Mouse (Mus musculus) urinary bladder, adult 18-20 months (tissue): Measurements from ENCODE around the gene Crybb1.
A peak's percentile ranks its signal among the peaks of the same experiment; 100 is the strongest.

Experiments
- DNase-seq, 2 experiments: peaks; one replicate each; pipeline ENCODE4 v3.0.0; 2022; ENCODE audit warnings: low spot score in 2 of 2, mixed read lengths in 2 of 2

Crybb1 gene

DNA sequence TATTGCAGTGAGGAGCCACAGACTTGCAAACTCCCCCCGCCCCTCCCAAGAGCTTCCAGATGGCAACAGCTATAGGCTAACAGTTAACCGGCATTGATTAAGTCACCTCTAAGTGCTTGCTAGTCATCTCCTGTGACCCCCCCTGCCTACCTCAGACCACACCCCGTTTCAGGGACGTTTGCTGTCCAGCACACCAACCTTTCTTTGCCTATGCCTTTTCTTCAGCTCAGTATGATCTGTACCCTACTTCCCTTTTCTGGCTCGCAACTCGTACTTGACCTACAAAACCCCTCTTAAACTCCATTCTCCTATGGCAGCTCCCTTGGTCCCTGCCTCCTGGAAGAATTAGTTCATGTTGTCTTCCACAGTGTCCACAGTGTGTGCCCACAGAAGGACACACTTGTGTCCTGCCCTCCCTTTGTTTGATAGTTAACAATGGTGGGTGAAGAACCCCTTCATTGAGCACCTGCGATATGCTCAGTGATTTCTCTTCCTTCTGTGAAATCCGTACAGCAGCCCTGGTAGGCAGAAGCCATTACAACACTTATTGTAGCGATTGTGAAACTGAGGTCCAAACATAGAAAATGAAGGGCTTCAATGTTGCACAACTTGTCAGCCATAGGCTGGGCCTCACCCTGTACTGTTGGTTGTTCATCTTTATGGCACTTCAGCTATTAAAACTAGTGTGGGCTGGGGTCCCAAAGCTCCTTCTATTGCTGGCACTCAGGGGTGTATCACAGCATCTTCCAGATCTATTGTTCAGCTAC is 10.6 kb downstream of the Crybb1 start:
- DNase-seq = no peak

DNA sequence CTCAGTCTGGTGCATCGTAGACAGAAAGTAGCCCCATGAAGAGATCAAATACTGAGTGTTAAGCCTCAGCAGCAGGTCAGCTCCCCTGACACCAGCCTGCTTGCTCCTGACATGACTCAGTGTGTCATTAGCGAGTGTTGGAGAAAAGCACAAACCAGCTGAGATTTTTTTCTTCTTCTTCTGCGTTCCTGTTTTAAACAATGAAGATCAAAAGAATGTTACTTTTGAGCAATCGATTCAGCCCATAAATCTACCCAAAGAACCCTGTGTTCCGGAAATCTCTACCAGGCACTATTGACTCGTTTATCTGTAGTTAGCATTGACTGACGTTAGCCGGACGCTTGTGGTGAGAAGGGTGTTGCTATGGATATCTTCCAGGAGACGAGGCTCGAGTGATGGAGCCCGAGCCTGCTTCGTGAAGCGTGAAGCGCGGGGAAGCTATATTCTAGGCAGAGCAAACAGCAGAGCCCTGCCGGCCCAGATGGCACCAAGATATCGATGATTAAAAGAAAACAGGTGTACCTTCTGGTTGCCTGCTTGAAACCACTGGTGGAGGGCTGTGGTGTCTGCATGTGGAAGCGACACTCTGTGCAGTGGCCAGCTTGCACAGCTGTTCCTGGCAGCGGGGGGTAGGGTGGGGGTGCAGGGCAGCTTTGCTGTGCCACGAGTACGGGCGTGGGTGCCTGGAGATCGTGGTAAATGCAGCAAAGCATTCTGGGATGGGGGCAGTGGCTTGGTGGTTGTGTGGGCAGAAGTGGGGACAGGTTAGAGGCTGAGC is 15.3 kb downstream of the Crybb1 start:
- DNase-seq = no peak

DNA sequence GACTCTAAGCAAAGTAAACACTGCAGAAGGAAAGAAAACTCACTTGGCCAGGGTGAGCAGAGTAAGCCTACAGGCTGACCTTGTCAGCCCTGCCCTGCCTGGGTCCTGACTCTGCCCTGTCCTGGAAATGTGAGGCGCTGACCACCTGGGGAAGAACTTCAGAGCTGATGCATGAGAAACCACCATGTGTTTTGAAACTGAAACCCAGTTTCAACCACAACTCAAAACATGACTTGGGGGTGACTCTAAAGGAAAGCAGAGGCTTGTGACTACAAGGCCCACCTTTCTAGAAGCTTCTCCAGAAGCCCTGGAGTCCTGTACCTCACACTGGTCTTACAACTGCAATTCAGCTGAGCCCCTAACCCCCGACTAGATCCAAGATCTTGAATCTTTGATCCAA is 17.3 kb downstream of the Crybb1 start:
- DNase-seq = no peak

DNA sequence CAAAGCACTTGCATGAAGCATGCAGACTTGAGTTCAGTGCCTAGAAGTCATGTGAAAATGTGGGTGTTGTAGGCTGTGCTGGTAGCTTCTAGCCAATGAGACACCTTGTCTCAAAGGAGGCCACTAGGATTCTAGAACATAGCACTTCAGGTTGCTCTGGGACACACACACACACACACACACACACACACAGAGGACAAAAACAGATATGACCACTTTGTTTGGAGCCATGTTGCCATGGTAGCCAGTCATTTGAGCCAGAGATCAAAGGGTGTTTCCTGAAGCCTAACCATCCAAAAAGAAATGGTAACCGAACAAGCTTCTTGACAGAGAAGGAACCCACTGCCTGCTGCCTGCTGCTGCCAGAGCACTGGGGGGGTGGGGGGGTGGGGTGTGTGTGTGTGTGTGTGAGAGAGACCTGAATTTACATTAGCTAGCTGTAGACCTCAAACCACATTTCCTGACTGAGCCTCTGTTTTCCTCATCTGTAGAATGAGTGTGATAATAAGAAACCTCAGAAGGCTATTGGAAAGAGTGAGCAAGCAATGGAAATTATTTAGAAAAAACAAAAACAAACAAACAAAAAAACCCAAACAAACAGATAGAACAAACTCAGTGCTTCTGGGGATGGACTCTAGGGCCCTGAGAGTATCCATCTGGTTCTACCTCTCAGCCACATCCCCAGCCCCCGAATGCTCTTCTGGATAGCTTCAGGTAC is 18.3 kb downstream of the Crybb1 start:
- no peak for DNase-seq

DNA sequence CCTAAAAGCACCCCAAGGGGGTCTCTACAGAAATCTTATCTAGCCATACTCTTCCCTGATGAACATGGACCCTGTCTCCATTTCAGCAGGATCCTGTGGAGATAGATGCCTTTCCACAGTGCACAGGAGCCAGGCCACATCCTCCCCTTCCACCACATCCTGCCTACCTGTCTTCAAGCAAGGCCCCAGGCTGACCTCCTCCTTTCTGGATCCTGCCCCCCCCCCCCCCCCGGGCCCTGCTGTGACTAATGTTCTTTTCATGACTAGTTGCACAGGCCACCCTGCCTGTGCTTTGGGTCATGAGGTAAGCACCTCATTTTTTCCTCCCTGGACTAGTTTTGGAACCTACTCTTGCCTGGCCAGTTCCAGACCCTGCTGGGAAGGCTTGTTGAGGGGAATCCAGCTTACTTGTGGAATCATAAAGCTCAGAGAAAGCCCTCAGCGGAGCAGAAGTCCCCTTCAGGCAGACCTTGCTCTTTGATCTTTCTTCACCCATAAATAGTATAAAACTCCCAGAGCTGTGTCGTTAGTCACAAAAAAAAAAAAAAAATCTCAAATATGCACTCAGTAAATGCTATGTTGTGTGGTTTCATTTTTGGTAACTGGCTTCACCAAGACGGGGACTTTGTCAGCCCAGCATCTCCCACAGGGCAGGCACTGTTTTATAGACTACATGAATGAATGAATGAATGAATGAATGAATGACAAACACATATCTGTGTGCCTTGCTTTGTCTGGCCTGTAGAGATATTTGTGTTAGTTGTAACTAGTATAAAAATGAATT is 19.6 kb downstream of the Crybb1 start:
- DNase-seq = no peak

DNA sequence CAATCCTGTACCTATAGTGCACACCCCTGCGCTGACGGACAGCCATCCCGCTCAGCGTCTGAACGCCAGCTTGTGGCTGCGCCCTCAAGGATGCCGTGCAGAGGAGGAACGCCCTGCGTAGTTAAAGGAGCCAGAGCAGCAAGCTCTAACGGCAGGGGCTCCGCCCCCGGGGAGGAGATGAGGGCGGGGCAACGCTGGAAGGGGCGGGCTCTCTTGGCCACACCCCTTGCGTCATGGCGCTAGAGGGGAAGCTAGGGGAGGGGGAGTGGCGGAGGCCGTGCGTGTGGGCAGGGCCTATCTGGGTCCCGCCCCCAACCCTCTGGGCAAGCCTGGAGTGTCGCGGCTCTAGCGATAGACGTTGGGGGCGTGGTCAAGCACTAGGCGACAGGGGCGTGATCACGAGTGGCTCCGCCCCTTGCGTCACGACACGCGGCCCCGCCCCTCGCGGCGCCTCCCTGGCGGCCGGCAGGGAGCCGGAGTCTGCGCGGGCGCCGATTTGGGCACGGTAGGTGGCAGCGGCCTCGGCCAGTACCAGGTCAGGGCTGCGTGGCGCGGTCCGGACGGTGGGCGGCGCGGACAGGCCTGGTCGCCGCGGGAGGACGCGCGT is 20.8 kb downstream of the Crybb1 start, which contains the start of gene Tpst2:
TSS of gene Tpst2 (plus strand) at position 425 of the 607 bp plus-strand sequence.
- peak; percentile 100 for DNase-seq

DNA sequence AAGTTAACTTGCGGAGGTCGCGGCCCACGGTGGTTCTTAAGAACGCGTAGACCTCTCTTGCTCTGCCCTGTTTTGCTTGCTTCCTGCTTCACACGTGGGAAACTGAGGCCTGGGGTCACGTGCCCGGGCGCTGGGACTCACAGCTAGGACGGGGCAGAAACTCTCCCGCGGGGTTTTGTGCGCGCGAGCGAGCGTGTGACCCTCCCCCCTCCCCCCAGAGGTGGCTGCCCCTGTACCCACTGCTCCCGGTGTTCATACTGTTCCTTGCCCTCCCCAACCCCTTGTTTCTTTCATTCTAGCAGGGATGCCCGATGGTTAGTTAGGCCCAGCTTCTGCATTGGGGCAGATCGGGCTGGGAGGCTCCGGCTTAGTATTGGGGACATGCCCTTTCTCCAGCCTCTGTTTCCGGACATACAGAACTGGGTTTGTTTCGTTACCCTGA is 21.3 kb downstream of the Crybb1 start:
- peak in 1 of 2 experiments; percentile 24 for DNase-seq

DNA sequence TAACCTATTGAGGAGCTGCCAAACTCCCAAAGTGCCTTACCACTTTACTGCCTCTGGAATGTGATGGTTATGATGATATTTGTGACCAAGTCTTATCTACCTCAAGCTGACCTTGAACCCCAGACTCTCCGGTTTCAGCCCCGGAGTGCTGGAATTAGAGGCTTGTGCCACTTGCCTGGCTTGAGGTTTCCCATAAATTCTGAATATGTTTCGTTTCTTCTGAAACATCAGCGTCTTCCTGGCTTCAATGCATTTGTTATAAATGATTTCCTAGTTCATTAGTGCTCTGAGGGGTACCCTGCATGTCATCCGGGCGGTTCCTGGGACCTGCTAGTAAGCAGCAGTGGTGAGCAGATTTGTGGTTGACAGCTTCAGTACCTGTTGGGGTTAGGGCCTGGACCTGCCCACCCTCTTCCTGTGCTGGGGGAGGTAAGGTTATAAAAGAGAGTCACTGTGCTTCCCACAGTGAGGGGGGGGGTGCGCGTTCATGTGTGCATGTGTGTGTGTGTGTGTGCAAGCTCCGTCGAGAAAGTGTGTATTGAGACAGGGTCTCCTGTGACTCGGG is 22.4 kb downstream of the Crybb1 start:
- no peak for DNase-seq

DNA sequence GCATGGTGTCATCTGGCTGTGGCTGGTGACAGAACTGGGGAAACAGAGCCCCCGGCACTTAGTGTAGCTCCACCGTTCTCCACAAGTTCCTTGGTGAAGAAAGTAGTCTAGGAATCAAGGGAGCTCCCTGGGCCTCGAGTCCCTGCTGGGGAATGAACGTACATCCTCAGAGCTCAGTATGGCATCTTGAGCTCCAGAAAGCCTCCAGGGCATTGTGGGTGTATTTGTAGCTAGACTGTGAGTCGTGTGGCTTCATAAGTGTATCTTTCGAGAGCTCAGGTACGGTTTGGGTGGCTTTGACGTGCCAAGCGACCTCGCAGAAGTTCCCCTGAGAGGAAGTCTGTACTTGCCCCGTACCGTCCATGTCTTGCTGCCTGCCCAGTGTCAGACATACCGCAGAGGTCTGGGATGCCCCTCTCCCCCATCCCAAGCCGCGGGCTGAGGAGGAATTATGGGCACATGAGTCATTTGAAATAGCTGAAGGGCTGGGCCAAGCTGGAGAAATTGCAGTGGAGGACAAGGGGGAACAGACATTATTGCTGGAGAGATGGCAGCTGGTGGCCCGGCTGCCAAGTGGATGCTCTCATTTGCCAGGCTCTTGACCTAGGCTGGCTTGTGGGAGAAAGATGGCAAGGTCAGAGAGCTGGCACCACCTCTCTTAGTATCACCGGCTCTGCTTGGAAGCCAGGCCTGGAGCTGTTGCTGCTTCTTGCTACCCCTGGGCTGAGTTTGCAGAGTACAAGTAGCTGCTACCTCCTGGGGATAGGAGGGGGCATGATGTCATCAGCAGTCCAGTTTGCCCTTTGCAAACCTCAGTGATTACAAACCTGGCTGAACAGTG is 23.8 kb downstream of the Crybb1 start:
- DNase-seq = no peak

DNA sequence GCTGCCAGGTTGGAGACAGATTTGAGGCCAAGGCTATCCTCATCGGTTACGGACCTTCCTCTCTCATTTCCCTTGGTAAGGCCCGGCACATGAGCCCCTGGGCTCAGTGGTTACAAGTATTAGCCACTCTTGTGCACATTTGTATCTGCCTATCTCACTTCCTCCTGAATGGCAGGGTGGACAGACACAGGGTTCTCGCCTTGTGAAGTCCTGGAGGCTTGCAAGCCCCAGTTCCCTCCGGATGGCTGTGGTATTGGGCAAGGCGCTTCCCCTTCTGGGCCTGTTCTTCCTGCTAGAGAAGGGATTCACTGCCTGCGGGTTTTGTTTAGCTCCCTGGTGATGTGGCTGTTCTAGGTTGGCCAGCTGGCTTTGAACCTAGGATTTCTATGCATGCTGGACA is 24.5 kb downstream of the Crybb1 start:
- DNase-seq = no peak

DNA sequence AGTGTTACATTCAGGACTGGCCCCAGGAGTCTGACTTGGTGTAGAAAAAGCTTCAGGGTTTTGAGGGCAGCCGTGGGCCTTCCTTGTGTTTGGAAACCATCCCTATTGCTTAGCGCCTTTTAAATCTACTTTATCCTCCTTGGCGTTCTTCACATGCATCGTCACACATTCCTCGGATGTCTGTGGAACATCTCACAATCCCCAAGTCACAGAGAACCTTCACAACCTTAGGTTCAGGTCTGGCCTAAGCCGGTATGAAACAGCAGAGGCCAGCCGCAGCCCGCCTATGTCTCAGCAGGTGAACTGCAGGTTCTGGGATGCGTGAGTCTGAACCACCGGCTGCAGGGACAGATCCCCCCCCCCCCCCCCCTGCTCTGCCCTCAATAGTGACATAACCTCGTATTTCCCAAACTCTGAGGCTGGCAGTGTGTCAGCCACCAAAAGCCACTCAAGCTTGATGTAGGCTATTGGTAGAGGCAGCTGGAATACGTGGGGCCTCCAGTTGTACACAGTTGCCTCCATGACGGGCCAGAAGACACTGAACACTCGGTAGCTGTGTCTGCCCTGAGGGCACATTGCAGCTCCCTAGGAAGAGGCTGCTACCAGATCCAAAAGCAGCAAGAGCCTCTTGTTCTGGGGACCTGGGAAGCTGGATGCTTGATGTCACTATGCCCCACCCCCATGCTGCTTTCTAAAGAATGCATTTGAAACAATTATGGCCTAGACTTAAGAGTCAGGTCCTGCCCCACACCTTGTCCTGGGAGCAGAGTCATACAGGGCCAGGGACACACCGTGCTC is 25.4 kb downstream of the Crybb1 start:
- no peak for DNase-seq

DNA sequence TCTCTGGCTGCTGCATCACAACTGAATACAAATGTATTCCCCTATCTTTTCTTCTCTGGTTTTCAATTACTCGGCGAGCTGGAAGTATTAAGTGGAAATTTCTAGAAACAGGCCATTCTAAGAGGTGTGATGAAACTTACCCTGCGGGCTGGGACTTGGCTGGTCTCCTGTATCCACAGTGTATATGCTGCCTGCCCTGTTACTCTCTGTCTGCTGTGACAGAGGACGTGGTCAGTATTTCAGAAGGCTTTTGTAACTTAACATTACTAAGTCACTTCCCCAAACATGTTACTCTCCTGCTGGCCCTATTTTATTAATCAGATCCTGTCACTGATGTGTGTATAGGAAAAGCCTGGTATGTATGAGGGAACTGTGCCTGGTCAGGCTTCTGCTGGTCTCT is 26.1 kb downstream of the Crybb1 start:
- DNase-seq = no peak

DNA sequence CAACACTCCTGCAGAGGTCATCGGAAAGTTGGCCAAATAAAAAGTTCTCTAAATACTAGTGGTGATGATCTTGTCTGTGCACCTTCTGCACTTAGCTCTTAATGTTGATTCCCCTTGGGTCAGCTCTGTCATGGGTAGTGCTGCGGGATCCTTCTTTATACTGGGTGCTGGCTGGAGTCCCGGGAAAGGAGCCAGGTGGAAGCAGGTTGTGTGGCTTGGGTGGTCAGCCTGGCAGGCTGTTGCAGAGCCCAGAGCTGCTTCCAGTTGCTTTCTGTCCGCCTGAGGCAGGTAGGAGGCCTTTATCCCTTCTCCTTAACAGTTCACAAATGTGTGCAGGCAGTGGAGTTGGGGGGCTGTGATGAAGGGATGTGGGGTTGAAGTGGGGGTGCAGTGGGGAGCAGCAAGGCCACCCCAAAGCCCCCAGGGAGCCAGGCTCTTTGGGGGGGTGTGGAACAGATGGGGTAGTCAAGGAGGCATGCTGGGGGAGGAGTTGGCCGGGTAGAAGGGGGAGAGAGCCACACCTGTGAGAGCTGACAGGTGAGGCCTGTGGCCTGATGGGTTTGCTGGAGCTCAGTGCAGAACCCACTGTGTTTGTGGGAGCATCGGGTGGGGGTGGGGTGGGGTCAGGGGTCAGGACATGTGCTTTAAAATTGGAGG is 26.6 kb downstream of the Crybb1 start:
- DNase-seq = no peak

DNA sequence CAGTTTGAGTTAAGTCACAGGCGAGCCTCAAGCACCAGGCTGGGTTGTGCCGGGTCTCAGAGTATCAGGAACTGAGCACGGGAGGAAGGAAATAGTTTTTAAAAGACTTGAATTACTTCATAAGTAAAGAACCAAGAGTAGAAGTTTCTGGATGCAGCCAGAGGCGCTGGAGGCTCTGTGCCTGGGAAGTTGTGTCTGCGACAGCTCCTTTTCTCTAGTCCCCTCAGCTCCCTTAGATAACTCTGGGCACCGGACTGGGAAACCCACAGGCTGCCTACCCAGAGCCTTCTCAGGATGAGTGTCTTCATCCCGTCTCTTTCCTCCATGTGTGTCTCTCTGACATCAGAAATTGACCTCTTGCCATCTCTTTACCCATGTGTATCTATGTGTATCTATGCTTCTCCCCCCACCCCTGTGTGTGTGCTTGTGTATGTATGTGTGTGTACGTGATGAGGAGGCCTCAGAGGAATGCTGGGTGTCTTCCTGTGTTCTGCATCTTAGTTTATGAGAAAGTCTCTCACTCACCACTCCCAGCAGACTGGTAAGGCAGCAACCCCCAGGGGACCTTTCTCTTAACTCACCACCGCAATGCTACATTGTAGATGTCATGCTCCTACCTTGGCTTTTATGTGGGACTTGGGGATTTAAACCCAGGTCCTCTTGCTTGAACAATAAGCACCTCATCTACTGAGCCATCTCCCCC is 27.3 kb downstream of the Crybb1 start:
- DNase-seq = no peak

DNA sequence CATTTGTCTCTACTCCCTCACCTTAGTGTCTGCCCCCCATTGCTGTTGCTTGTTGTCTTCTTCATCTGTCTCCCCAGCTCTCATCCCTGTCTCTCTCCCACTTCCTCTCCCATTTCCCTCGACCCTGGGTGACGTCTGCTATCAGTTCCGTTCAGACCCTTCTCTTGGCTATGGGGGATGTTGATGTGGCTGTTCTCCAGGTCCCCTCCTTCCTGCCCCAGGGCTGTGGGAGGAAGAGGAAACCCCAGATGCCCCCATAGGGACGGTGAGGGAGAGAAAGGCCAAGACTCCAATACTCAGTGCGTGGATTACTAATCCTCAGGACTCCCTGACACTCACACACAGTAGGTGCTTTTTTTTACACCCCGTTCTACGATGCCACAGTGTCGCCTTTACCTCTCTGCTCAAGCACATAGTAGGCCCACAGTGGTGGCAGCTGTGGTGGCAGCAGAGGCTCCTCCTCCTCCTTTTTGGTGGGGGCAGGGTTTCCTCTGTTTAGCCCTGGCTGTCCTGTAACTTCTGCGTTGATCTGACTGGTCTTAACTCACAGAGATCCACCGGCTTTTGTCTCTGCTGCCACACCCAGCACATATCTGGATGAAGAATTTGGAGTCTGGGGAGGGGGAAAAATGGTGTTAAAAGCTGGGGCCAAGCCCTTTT is 28.1 kb downstream of the Crybb1 start:
- no peak for DNase-seq

DNA sequence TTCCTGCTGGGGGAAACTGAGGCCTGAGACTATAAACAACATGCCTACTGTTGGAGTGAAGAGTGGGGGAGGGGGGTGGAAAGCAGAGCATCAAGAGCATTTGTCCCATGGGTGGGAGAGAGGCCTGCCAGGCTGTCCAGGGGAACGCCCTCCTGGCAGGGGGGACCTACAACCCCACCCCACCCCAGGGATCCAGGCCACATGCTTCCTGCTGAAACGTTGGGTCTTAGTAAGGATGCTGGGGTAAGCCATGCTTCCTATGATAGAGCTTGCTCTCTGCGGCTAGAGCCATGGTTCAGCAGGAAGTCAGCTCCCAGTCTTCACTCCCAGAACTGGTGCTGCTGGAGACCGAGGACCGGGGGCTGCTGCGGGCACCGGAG is 28.6 kb downstream of the Crybb1 start:
- DNase-seq = no peak

DNA sequence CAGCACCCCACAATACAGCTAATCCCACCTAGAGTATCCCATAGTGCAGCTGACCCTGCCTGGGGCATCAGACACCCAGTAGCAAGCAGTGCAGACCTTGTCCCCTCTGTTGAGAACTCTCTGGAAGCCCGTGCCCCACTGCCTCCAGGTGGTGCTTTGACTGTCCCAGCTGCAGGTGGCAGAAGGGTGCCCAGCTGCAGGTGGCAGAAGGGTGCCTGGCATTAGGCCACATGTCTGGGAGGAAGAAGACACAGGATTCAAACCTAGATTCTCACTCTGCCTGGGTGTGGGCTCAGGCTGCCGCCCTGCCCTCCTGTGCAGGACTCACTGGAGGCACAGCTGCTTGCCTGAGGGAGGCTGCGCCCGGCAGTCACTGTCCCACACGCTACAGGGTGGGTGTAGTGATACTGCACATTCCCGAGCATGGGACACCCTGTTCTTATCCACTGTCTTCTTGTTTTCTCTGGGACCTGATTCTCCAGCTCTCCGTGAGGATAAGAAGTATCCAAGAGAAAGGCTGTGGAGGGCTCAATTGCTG is 30.0 kb downstream of the Crybb1 start:
- DNase-seq = no peak
